Mouse (Mus musculus): ENCODE data around the gene Trim67.

Gene Trim67

GRCm38 (mm10) chr8:124792708-124793107 lies at the start of gene Trim67:
TSS of gene Trim67 (plus strand) at chr8:124793092.
- DNase-seq (ENCODE audit: inconsistent age in 2 of 2, low spot score in 1 of 2), result peak; percentile 50 to 73

GRCm38 (mm10) chr8:124746661-124747060 lies 46.2 kb upstream of the Trim67 start:
- DNase-seq (ENCODE audit: inconsistent age in 2 of 2, low spot score in 1 of 2), result no peak

- DNase-seq (ENCODE audit: inconsistent age in 2 of 2, low spot score in 1 of 2), result peak in 1 of 2 experiments; percentile 35
Measured at GRCm38 (mm10) chr8:124751191-124751590, 41.7 kb upstream of the Trim67 start.

GRCm38 (mm10) chr8:124751709-124752173 lies 41.2 kb upstream of the Trim67 start, which contains the start of gene Fam89a:
TSS of gene Fam89a (minus strand) at chr8:124751832.
- DNase-seq (ENCODE audit: inconsistent age in 2 of 2, low spot score in 1 of 2), result peak; percentile 35 to 74

GRCm38 (mm10) chr8:124752325-124752862 lies 40.5 kb upstream of the Trim67 start:
- DNase-seq (ENCODE audit: inconsistent age in 2 of 2, low spot score in 1 of 2), result no peak

GRCm38 (mm10) chr8:124754101-124754791 lies 38.6 kb upstream of the Trim67 start:
- no peak for DNase-seq (ENCODE audit: inconsistent age in 2 of 2, low spot score in 1 of 2)

- DNase-seq (ENCODE audit: inconsistent age in 2 of 2, low spot score in 1 of 2), result no peak
Measured at GRCm38 (mm10) chr8:124754792-124755190, 38.1 kb upstream of the Trim67 start.

GRCm38 (mm10) chr8:124755481-124755880 lies 37.4 kb upstream of the Trim67 start:
- no peak for DNase-seq (ENCODE audit: inconsistent age in 2 of 2, low spot score in 1 of 2)

GRCm38 (mm10) chr8:124756153-124756552 lies 36.7 kb upstream of the Trim67 start:
- DNase-seq (ENCODE audit: inconsistent age in 2 of 2, low spot score in 1 of 2), result no peak

- no peak for DNase-seq (ENCODE audit: inconsistent age in 2 of 2, low spot score in 1 of 2)
Measured at GRCm38 (mm10) chr8:124756601-124757000, 36.3 kb upstream of the Trim67 start.

GRCm38 (mm10) chr8:124758544-124758943 lies 34.3 kb upstream of the Trim67 start:
- DNase-seq (ENCODE audit: inconsistent age in 2 of 2, low spot score in 1 of 2), result no peak

- no peak for DNase-seq (ENCODE audit: inconsistent age in 2 of 2, low spot score in 1 of 2)
Measured at GRCm38 (mm10) chr8:124763061-124763460, 29.8 kb upstream of the Trim67 start.

- no peak for DNase-seq (ENCODE audit: inconsistent age in 2 of 2, low spot score in 1 of 2)
Measured at GRCm38 (mm10) chr8:124772389-124772788, 20.5 kb upstream of the Trim67 start.

- DNase-seq (ENCODE audit: inconsistent age in 2 of 2, low spot score in 1 of 2), result peak; percentile 77 to 93
Measured at GRCm38 (mm10) chr8:124775695-124776094, 17.2 kb upstream of the Trim67 start.

GRCm38 (mm10) chr8:124780236-124780635 lies 12.7 kb upstream of the Trim67 start:
- peak; percentile 72 to 87 for DNase-seq (ENCODE audit: inconsistent age in 2 of 2, low spot score in 1 of 2)

GRCm38 (mm10) chr8:124782431-124782830 lies 10.5 kb upstream of the Trim67 start:
- DNase-seq (ENCODE audit: inconsistent age in 2 of 2, low spot score in 1 of 2), result peak in 1 of 2 experiments; percentile 79

GRCm38 (mm10) chr8:124783228-124783627 lies 9.7 kb upstream of the Trim67 start:
- no peak for DNase-seq (ENCODE audit: inconsistent age in 2 of 2, low spot score in 1 of 2)

- no peak for DNase-seq (ENCODE audit: inconsistent age in 2 of 2, low spot score in 1 of 2)
Measured at GRCm38 (mm10) chr8:124784613-124785012, 8.3 kb upstream of the Trim67 start.

GRCm38 (mm10) chr8:124790676-124791075 lies 2.2 kb upstream of the Trim67 start:
- DNase-seq (ENCODE audit: inconsistent age in 2 of 2, low spot score in 1 of 2), result no peak

- no peak for DNase-seq (ENCODE audit: inconsistent age in 2 of 2, low spot score in 1 of 2)
Measured at GRCm38 (mm10) chr8:124791751-124792150, 1.1 kb upstream of the Trim67 start.

- DNase-seq (ENCODE audit: inconsistent age in 2 of 2, low spot score in 1 of 2), result peak in 1 of 2 experiments; percentile 64
Measured at GRCm38 (mm10) chr8:124792186-124792585, 706 bp upstream of the Trim67 start.

GRCm38 (mm10) chr8:124793172-124793651 lies 320 bp downstream of the Trim67 start:
- DNase-seq (ENCODE audit: inconsistent age in 2 of 2, low spot score in 1 of 2), result peak; percentile 89 to 96

All from adrenal gland, adult (tissue).